Mouse (Mus musculus) retina, adult 2 months (tissue): ENCODE measurements around the gene Trim72.
"Not testable (repeated sequence)": the region's sequence is repeated elsewhere in the genome, so short reads cannot be mapped to it uniquely, and the experiment has no call there.

Source experiments
- DNase-seq: peaks from one replicate; pipeline ENCODE4 v3.0.0-alpha.2; 2012; ENCODE audit warnings: low read depth, low spot score

Gene Trim72

DNA sequence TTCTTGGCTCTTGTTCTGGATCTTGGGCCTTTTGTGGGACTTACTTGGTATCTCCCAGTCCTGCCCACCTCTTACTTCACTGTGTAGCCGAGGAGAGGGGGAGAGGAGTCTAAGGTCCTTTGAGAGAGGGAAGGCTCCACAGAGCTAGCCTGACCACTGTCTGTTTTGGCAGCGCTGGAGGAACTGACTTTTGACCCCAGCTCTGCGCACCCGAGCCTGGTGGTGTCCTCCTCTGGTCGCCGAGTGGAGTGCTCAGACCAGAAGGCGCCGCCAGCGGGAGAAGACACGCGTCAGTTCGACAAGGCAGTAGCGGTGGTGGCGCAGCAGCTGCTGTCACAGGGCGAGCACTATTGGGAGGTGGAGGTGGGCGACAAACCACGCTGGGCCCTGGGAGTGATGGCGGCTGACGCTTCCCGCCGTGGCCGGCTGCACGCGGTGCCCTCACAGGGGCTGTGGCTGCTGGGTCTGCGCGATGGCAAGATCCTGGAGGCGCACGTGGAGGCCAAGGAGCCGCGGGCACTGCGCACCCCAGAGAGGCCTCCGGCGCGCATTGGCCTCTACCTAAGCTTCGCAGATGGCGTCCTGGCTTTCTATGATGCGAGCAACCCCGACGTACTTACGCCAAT lies 6.1 kb downstream of the Trim72 start:
- no peak for DNase-seq

DNA sequence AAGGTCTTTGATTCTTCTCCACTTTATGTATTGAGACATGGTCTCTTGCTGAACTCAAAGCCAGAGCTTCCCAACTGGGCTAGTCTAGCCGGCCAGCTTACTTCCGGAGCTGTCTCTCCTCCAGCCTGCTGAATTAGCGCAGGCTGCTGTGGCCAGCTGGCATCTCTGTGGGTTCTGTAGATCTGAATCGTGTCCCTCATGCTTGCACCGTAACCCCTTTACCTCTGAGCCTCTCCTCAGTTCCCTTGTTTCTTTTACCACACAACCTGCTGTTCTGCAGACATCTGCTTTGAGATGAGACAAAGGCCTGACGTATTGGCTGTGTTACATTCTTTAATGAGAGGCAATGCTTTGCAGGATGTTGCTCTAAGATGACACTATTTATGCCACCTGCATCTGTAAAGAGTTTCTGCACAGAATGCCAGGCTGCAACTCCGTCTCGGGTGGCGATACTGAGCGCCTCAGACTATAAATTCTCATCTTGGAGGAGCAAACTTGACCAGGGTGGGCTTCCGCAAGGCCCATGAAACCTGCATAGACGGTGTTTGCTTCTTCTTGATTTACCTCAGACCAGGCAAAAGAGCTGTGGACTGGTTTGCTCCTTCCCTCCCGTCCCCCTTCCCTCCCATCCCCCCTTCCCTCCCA lies 8.5 kb downstream of the Trim72 start:
- DNase-seq = no peak

DNA sequence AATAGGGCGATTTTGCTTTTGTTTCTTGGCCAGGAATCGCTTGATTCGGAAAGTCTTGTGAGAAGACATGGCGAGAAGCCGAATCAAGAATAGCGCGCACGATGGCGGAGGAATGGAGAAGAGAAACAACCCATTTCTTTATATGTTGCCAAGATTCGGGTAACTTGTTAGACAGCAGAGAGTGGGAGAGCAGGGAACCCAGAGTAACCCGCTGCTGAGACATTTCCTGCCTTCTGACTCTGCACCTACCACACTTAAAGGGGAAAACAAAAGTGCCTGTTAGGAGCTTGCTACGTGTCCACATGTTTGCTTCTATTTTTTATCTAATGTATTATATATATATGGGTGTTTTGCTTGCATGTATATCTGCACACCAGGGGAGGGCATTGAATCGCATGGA lies 9.4 kb downstream of the Trim72 start:
- no peak for DNase-seq

DNA sequence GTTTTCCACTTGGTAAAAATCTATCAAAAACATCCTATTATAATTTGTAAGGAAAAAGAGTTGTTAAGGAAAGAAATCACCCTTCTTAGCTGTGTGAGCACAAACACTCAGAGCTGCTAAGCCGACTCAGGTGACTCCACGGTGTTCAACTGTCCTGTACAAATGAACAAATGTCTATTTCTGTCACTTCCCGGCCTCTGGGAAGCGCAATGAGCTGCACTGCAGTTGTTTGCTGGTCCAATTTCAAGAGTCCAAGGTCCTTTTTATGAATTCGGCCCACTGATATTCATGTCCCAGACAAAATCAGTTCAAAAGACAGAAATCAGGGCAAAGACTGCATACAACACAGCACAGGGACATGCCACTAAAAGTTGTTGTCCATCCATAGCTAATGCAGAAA lies 12.4 kb downstream of the Trim72 start:
- not testable (repeated sequence) for DNase-seq

DNA sequence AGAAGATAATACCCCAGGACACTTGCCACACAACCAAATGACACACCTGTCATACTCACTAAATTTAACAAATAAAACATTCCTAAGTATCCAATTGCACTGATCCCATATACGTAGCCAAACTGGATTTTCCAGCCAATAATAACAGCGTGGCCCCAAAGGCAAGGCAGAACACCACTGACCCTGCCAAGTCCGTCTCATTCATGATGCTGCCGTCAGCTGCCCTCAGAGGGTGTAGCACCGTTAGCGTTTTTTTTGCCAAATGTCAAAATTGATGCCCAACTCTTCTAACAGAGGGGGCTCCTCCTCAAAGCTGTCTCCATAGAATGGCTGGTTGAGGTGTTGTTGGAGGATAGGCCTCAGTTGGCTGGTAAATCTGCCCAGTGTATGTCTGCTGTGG lies 12.9 kb downstream of the Trim72 start:
- no peak for DNase-seq

DNA sequence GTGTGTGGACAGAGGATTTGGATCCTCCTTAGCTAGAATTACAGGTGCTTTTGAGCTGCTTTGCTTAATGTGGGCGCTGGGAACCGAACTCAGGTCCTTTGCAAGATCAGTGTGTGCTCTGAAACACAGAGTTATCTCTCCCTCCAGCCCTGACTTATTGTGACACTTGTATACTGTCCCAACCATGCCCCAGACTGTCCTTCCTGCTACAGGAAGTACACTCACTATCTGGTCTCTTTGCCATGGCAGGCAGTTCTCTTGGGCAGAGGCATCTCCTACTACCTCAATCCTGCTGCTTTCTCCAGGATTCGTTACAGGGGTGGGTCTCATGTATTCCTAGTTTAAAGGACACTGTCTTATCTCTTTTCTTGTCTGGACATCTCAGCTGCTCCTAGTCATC lies 14.5 kb downstream of the Trim72 start:
- no peak for DNase-seq

DNA sequence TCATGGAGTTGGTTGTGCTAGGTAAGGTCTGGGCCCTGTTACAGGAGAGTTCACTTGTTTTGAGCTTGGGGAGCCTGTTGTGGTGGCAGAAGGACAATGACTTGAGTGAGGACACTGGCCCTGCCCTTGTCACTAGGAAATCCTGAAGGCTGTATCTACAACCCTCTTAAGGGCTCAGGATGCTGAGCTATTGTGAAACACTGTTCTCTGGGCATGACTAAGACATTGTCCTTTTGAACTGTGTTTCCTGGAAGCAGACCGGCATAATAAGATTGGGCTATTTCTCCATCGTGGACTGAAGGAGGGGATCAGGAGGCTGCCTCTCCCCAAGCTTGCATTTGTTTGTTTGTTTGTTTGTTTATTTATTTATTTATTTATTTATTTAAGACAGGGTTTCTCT lies 15.4 kb downstream of the Trim72 start:
- no peak for DNase-seq

DNA sequence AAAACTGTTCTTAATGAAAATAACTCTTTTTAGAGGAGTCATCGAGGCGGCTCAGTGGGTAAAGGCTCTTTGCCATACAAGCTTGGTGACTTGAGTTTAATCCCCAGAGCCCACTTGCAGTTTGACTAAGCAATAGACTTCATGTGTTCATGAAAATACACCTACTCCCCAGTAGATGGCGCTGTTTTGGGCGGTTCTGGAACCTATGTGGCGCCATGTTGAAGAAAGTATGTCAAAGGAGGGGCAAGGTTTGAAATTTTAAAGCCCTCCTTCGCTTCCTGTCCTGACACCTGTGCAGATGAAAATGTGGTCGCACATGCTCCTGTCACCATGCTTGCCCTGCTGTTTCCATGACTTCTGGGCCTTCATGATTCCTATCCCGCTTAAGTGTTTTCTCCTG lies 19.2 kb downstream of the Trim72 start:
- no peak for DNase-seq

DNA sequence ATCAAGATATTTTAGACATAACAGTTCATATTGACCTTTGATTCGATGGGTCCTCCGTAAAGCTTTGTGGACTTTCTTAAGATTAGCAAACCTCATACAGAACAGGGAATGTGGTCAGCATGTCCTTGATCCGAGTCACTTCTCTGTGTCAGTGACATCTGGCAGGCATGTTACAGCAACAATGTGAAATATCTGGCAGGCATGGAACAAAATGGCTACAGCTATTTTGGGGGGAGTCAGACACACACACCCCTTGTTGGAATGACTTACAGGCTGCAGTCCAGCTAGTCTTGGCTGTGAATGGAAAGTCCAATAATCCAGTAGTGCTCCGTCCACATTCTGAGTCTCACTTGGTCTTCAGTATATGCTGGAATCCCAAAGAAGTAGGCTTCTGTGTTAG lies 19.8 kb downstream of the Trim72 start:
- DNase-seq = no peak

DNA sequence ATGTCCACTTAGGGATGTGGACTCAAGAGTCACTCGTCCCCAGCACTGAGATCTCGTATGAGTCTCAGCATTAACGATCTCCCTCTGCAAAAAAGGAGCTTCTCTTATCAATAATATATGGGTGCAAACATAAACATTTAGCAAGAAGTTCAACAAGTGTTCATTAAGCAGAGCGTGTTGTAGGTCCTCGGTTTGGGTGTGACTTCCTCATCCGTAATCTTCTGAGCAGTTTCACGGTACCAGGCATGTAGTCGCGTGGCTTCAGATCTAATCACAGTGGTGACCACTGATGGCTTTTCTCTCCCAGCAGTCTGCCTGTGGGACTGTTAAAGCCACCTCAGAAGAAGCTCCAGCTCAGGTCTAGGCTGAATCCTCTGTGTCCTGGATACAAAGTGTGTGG lies 20.6 kb downstream of the Trim72 start:
- no peak for DNase-seq

DNA sequence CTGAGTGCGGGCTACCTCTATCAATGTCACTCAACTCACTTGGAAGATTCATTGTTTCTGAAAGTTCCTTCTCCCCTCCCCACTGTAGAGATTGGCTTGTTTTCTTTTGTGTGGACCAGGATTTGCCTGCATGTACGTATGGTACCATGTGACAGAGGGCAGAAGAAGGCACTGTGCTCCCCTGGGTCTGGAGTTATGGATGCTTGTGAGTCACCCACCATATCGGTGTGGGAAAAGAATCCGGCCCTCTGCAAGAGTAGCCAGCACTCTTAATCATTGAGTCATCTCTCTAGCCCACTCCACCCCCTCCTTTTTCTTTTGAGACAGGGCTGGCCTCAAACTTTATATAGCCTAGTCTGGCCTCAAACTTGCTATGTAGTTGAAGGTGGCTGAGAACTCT lies 21.2 kb downstream of the Trim72 start:
- no peak for DNase-seq

DNA sequence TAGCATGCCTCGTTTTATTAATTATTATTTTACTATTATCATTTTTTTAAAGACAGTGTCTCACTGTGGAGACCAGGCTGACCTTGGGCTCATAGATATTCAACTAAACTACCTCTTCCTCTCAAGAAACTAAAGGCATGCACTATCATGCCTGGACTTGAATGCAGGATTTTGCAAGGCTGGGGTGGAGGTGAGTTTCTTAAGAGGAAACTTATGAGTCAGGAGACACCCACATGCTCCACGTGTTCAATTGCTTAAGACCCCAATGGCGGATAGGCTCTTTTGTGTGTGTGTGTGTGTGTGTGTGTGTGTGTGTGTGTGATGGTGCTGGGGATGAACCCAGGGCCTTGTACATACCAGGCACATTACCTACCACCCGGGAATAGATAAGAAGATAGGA lies 21.6 kb downstream of the Trim72 start:
- DNase-seq = no peak

DNA sequence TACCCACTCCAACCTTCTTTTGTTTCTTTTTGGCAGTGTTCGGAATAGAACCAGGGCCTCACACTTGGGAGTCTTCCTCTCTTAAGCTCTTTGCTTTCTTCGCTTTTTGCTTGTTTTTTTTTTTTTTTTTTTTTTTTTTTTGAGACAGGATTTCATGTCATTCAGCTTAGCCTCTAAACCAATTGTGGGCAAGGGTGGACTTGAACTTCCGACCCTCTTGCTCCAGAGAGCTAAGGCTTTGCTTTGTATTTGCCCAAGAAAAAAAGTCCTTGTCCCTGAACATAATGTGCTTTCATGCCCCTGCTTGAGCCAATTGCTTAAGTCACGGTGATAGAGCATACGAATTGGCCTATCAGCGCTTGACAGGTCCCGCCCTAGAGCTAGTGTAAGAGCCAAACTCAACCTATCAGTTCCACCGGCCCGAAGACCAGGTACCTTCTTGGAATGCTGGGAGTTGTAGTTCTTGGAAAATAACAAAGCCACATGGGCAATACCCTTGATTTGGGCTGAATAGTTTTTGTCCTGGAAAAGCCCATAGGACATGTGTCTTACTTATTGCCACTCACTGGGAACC lies 27.7 kb downstream of the Trim72 start:
- DNase-seq = no peak

DNA sequence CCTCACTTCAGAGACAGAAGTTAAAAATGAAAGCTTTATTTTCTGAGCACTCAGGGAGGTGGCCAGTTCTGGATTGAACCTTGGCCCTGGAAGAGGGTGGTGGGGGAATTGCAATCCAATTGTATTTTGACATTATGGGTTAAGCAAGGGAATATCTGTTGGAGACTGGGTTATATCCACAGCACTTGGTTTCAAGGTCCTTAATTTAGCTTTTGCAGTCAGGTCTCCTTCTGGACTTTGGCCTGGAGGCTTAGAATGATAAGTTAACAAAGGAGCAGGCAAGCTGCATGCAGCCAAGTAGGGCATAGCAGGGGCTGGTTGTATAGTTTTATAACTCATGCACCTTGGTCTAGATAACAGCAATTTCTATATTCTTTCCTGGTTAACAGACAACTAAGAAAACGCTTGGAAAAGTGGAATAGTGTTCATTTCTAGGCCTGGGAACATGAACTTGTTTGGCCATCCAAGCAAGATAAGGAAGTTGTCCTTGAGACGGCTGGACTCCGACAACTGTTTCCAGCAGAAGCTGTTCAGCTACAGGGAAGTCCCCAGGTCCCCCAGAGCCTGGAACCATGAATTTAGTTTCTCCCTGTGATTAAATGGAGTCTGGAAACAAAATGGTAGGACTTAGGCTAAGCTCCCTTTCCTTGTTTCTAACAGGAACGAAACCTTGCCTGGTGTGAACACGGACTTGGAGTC lies 28.7 kb downstream of the Trim72 start:
- DNase-seq = no peak

DNA sequence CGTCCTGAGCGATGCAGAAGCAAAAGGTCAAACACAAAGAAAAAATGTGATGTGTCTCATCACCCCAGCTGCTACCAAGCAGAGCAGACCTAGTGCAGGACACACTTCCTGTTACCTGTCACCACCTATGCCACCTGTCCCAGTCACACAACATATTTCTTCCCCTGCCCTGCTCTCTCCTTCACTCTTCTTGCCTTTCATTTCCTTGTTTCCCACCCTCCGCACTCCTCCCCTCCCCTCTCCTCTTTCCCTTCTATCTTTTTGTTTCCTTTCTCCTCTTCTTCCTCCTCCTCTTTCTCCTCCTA lies 29.2 kb downstream of the Trim72 start:
- no peak for DNase-seq

DNA sequence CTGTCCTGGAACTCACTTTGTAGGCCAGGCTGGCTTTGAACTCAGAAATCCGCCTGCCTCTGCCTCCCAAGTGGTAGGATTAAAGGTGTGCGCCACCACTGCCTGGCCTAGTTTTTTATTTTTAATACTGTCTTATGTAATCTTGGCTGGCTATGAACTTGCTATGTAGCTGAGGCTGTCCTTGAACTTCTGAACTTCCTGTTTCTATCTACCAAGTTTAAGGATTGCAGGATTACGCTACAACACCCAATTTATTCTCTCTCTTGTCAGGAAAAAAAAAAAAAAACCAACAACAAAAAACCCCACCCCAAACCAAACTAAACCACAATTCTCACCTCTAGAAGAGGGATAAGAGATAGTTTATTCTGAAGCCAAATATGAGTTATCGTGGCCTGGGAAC lies 29.9 kb downstream of the Trim72 start:
- no peak for DNase-seq

DNA sequence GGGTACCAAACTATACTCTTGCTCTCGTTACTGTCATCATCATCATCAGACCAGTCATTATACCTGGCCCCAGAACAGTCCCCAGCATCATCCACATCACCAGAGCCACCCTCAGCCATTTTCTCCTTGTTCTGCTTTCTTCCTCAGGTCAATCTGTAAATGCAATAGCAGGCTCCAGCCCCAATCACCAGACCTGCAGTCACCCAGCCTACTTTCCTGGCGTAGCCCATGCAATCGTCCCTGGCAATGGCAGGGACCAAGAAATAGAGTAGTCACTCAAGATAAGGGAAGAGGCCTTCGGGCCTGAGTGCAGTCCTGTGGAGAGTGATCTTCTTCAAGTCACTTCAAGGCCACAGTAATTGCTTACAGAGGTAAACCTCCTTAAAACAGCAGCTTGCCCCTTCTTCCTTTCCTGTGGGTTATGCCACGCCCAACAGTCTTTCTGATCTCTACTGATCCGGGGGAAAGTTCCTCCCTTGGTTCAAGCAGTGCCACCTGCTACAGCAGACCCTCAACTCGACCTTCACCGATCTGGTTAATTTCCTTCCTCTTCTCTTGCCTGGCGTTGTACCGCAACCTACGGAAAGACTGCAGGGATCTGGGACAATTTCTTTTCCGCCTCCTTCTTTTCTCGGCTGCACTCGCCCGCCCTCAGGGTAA lies 38.5 kb downstream of the Trim72 start:
- not testable (repeated sequence) for DNase-seq

DNA sequence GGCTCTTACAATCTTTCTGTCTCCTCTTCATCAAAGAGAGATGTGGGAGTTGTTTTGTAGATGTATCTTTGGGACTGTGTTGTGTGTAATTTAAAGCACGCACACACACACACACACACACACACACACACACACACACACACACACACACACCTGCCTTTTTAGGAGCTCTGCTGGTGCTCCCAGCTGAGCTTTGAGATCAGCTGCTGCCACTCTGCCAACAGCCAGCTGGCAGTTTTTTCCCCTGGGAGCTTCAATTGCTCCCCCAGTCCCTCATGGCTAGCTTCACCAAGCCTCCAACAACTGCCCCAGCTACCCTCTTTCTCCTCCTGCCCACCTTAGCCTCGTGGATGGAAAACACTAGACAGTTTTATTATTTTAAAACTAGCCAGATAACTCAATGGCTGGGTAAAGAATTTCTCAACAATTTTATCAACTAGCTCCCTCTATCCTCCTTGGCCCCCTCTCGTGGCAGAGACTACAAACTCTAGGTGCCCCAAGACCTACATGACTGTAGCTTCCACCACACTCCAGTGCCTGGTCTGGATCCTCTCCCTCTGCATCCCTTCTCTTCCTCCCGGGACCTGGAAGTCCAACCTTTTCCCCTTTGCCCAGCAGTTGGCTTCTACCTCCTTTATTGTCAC lies 40.5 kb downstream of the Trim72 start:
- no peak for DNase-seq

DNA sequence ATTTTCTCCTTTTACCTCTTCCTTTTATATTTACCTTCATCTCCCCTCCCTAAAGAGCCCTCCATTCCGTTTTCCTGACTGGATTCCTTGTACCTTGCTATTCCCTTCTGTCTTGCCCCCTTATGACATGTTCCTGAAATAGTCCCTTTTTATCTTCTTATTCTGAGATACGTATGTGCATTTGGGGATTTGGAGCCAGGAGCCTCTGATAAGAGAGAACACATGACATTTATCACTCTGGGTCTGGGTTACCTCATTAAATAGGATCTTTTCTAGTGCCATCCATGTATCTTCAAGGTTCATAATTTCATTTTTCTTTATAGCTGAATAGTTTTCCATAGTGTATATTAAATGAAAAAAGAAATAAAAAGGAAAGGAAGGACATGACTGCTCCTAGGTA lies 41.9 kb downstream of the Trim72 start:
- no peak for DNase-seq

DNA sequence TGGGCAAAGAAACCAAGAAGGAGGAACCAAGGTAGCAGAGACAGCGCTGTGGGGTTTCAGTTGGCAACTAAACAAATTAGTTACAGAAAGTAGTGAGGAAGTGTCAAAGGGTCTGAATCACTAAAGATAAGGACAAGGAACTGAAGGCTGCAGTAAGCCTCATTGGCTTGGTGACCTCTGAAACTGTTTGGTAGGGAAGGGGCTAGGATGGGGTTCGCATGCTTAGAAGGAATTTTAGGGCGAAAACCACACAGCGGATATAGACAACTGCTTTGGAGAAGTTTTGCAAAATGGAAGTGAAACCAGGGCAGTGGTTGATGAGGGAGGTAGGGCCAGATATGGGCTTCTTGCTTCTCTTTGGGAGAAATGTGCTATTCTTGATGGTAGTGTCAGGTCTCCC lies 45.1 kb downstream of the Trim72 start:
- no peak for DNase-seq

DNA sequence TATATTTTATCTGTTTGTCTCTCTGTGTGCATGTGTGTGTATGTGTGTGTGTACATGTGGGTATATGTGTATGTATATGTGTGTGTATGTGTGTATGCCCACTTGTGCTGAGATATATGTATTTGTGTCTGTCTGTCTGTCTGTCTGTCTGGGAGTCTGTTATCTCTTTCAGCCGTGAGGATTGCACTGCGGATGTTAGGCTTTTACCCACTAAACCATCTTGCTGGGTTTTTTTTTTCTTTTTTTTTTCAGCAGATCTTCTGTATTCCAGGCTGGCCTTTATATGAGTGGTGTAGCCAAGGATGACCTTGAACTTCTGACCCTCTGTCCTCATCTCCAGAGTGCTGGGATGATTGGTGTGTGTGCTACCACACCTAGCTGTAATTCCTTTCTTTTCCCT lies 45.5 kb downstream of the Trim72 start:
- no peak for DNase-seq

DNA sequence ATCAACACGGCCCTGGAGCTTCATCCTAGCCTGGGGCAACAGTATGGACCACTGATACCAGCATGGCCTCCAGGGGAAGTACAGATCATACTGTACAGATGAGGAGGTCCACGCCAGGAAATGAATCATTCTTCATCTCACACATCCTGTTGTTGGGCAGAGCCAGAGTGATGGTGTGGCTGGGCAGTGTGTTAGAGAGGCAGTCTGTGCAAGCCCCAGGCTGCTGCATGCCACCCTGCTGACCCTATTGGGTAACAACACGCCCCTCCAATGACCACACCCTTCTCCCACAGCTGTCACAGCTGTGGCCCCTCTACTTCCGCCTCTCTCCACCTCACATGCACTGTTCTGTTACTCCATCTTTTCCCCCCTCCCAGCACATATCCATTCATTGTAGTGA lies 47.0 kb downstream of the Trim72 start:
- no peak for DNase-seq
